Mouse (Mus musculus) cerebellum, adult 2 months (tissue): ENCODE results near the gene Tmco1. TPM values are rescaled to one million over a fixed set of nuclear protein-coding genes. Genes with fewer than 3 reads are reported as not detected.

Source experiments
- DNase-seq, 2 experiments: peaks; one replicate each; pipeline ENCODE4 v3.0.0; 2021
- H3K27ac ChIP-seq: fragments of 200-500 bp; 2 replicates; pipeline ENCODE4 v1.5.1; 2012; ENCODE audit warnings: low read length, control low read depth, inconsistent platforms; ENCODE audit not compliant: insufficient read depth
- H3K27me3 ChIP-seq: fragments of 200-500 bp; 2 replicates; pipeline ENCODE4 v1.6.1; 2012; ENCODE audit warnings: inconsistent platforms, mild to moderate bottlenecking, low read length, moderate library complexity; ENCODE audit not compliant: control insufficient read depth, insufficient read depth
- H3K4me1 ChIP-seq: fragments of 200-500 bp; 2 replicates; pipeline ENCODE4 v1.6.1; 2011; ENCODE audit warnings: low read length; ENCODE audit not compliant: control insufficient read depth, insufficient read depth
- H3K4me3 ChIP-seq: fragments of 200-500 bp; replicated peaks from 2 replicates; pipeline ENCODE3; 2011; ENCODE audit warnings: mild to moderate bottlenecking, low read depth, low read length, control low read depth; ENCODE audit not compliant: insufficient read depth
- CTCF ChIP-seq: fragments of 200-500 bp; IDR thresholded peaks from 2 replicates; pipeline ENCODE4 v1.5.1; 2011; ENCODE audit warnings: low read depth, mild to moderate bottlenecking, control low read depth, low read length, moderate library complexity, borderline replicate concordance; ENCODE audit not compliant: insufficient read depth
- POLR2A ChIP-seq: fragments of 200-500 bp; IDR thresholded peaks from 2 replicates; pipeline ENCODE4 v1.6.1; 2011; ENCODE audit warnings: low read length, control low read depth, borderline replicate concordance; ENCODE audit not compliant: insufficient read depth
- WGBS: fragments of 180-500 bp; shearing (Covaris S2); methylation state at CpG from one replicate; pipeline ENCODE4 v1.1.7; 2018; 5-methylcytosine and 5-hydroxymethylcytosine counted together
- polyA plus RNA-seq: library from polyadenylated mRNA; depleted of rRNA; stranded (reverse); fragments of >200 nt; gene quantifications from 2 replicates; pipeline ENCODE4 v1.2.3, GENCODE M21; 2012; rRNA removed

Gene Tmco1
- polyA plus RNA-seq, 1 experiment: 71.7 TPM

DNA sequence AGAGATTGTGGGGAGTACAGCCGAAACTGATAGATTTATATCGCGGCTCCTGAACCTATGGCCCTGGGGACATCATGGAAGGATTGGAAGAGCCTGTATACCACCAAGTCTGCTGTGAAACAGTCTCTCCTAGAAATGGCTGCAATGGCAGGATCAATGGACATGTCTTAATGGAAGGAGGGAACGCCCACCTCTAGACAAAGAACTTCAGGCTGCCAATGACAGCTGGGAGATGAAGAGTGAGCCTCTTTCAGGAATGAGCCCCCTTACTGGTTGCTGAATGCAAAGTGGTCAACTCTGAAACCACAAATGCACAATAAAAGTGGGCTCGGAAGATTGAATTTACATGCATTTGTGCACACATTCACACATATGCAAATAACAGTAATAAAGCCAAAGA is 74.6 kb downstream of the Tmco1 start:
- WGBS: 79% methylated on average over 5 of the region's 5 CpGs
- TF ChIP-seq POLR2A: no peak
- no peak for TF ChIP-seq CTCF
- Histone ChIP-seq H3K4me3 (no peak overlapping the region), H3K27ac (no peak overlapping the region), H3K27me3 (no peaks in the 10 kb centered on the region), H3K4me1 (peaks cover 18% of the 10 kb centered on the region)
- DNase-seq: no peak

DNA sequence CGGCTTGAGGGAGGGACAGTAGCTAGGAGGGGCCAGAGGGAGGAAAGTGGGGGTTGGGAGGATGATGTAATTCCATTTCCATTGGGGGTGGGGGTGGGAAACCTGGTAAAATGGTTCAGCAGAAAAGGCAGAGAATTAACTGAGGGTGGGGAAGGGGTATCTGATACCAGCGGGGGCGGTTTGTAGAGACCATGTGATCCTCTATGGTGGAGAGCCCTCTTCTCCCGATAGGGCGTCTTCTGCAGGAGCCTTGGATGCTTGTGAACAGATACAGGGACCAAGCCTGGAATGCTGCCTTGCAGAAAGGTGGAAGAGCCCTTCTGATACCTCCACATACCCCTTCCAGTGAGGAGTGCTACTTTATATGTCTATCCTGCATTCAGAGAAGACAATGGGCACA is 75.0 kb downstream of the Tmco1 start:
- Histone ChIP-seq H3K27me3 (no peaks in the 10 kb centered on the region), H3K27ac (no peak overlapping the region), H3K4me1 (peaks cover 14% of the 10 kb centered on the region), H3K4me3 (no peak overlapping the region)
- no peak for DNase-seq
- WGBS: 85% methylated on average over 5 of the region's 5 CpGs
- TF ChIP-seq POLR2A: no peak
- TF ChIP-seq CTCF: no peak

Other genes with a start within 250 kb of the Tmco1 start
- 20.7 and 24.3 TPM in 2 replicates for gene Uck2, start 23.1 kb upstream of the Tmco1 start, polyA plus RNA-seq
- 42.5 and 45.0 TPM in 2 replicates for gene Aldh9a1, start 41.6 kb downstream of the Tmco1 start, polyA plus RNA-seq
- 272 and 279 TPM in 2 replicates for gene Mgst3, start 85.5 kb downstream of the Tmco1 start, polyA plus RNA-seq
- gene Lrrc52, start 158.4 kb downstream of the Tmco1 start, polyA plus RNA-seq: 0.13 and 0.25 TPM in 2 replicates